Mouse (Mus musculus) lung, embryonic 16.5 days (tissue): ENCODE data around the gene Ptafr. TPM values are rescaled to one million over a fixed set of nuclear protein-coding genes. Genes with fewer than 3 reads are reported as not detected.

Experiments used
- ATAC-seq: fragments of 200-750 bp; cut with Nextera tagmentation; 2 replicates; pipeline ENCODE4 v1.8.0; 2017; ENCODE audit warnings: low read depth, mild to moderate bottlenecking, moderate library complexity
- H3K27ac ChIP-seq: fragments of 300-500 bp; sonication (generic); 2 replicates; pipeline ENCODE4 v1.5.1; 2014; ENCODE audit warnings: mild to moderate bottlenecking, control low read depth, low read length
- H3K27me3 ChIP-seq: fragments of 300-500 bp; sonication (generic); 2 replicates; pipeline ENCODE4 v1.6.1; 2014; ENCODE audit warnings: low read depth, low read length, mixed read lengths; ENCODE audit not compliant: control insufficient read depth, insufficient read depth
- H3K36me3 ChIP-seq: fragments of 300-500 bp; sonication (generic); 2 replicates; pipeline ENCODE4 v1.6.1; 2014; ENCODE audit warnings: low read length; ENCODE audit not compliant: control insufficient read depth, insufficient read depth
- H3K4me1 ChIP-seq: fragments of 300-500 bp; sonication (generic); replicated peaks from 2 replicates; pipeline ENCODE4 v1.6.1; 2014; ENCODE audit warnings: low read length, mixed read lengths; ENCODE audit not compliant: control insufficient read depth, insufficient read depth
- H3K4me2 ChIP-seq: fragments of 300-500 bp; sonication (generic); 2 replicates; pipeline ENCODE4 v1.6.1; 2014; ENCODE audit warnings: low read depth, low read length, control low read depth
- H3K4me3 ChIP-seq: fragments of 300-500 bp; sonication (generic); 2 replicates; pipeline ENCODE4 v1.5.1; 2014; ENCODE audit warnings: mild to moderate bottlenecking, low read length, control low read depth
- H3K9ac ChIP-seq: fragments of 300-500 bp; sonication (generic); 2 replicates; pipeline ENCODE4 v1.6.1; 2014; ENCODE audit warnings: low read length, control low read depth
- H3K9me3 ChIP-seq: fragments of 300-500 bp; sonication (generic); 2 replicates; pipeline ENCODE4 v1.6.1; 2016; ENCODE audit warnings: low read length; ENCODE audit not compliant: control insufficient read depth
- WGBS: fragments of 180-500 bp; shearing (Covaris S2); extraction: QIAGEN DNeasy Blood & Tissue Kit; methylation state at CpG from one replicate; pipeline ENCODE4 v1.1.7; 2014; 5-methylcytosine and 5-hydroxymethylcytosine counted together
- polyA plus RNA-seq: library from polyadenylated mRNA; unstranded; fragments of >200 nt; fragmentation: Nextera tagmentation; extraction: Ambion mirVana; gene quantifications from 2 replicates; pipeline ENCODE4 v1.2.1, GENCODE M21; 2015

The Ptafr gene
- polyA plus RNA-seq, 1 experiment from 2014 or later = 1.2 TPM

GRCm38 (mm10) chr4:132573327-132573726 is 9.5 kb downstream of the Ptafr start:
- Histone ChIP-seq H3K4me1 (peaks cover 15% of the 10 kb centered on the region; the same call in 1 of the 2 replicates), H3K4me3 (no peak overlapping the region), H3K4me2 (no peak overlapping the region), H3K9ac (no peak overlapping the region), H3K27ac (peak overlapping the region; percentile 47), H3K9me3 (peaks cover 2% of the 10 kb centered on the region; the same call in 1 of the 2 replicates), H3K27me3 (no peaks in the 10 kb centered on the region), H3K36me3 (no peaks in the 10 kb centered on the region)
- peak; percentile 78 for ATAC-seq
- 34% methylated on average over 11 of the region's 11 CpGs for WGBS

GRCm38 (mm10) chr4:132574809-132575347 is 11.0 kb downstream of the Ptafr start:
- Histone ChIP-seq H3K4me1 (peaks cover 15% of the 10 kb centered on the region; the same call in 1 of the 2 replicates), H3K36me3 (no peaks in the 10 kb centered on the region), H3K27me3 (no peaks in the 10 kb centered on the region), H3K9ac (no peak overlapping the region), H3K4me3 (no peak overlapping the region), H3K27ac (no peak overlapping the region), H3K4me2 (no peak overlapping the region), H3K9me3 (no peaks in the 10 kb centered on the region)
- WGBS = 73% methylated on average over 1 of the region's 1 CpGs
- peak; percentile 46 for ATAC-seq

GRCm38 (mm10) chr4:132583781-132584180 is 19.9 kb downstream of the Ptafr start:
- Histone ChIP-seq H3K27me3 (no peaks in the 10 kb centered on the region), H3K4me1 (no peaks in the 10 kb centered on the region), H3K27ac (no peak overlapping the region), H3K4me3 (no peak overlapping the region), H3K9ac (no peak overlapping the region), H3K4me2 (no peak overlapping the region), H3K36me3 (no peaks in the 10 kb centered on the region), H3K9me3 (no peaks in the 10 kb centered on the region)
- WGBS = 53% methylated on average over 3 of the region's 3 CpGs
- ATAC-seq = no peak

- ATAC-seq = no peak
- Histone ChIP-seq H3K27me3 (no peaks in the 10 kb centered on the region), H3K9me3 (no peaks in the 10 kb centered on the region), H3K27ac (no peak overlapping the region), H3K36me3 (no peaks in the 10 kb centered on the region), H3K4me3 (no peak overlapping the region), H3K9ac (no peak overlapping the region), H3K4me1 (no peaks in the 10 kb centered on the region), H3K4me2 (no peak overlapping the region)
- 55% methylated on average over 2 of the region's 2 CpGs for WGBS
Measured at GRCm38 (mm10) chr4:132584975-132585374, 21.1 kb downstream of the Ptafr start.

GRCm38 (mm10) chr4:132586282-132586681 is 22.4 kb downstream of the Ptafr start:
- WGBS = 95% methylated on average over 4 of the region's 4 CpGs
- Histone ChIP-seq H3K9ac (no peak overlapping the region), H3K9me3 (no peaks in the 10 kb centered on the region), H3K36me3 (no peaks in the 10 kb centered on the region), H3K27ac (no peak overlapping the region), H3K4me3 (no peak overlapping the region), H3K4me1 (no peaks in the 10 kb centered on the region), H3K27me3 (no peaks in the 10 kb centered on the region), H3K4me2 (no peak overlapping the region)
- ATAC-seq = no peak

GRCm38 (mm10) chr4:132588512-132588911 is 24.6 kb downstream of the Ptafr start:
- no peaks in the 10 kb centered on the region for H3K4me1 ChIP-seq
- no peak overlapping the region for H3K27ac ChIP-seq
- no peak overlapping the region for H3K4me3 ChIP-seq
- no peak for ATAC-seq
- H3K36me3 ChIP-seq = no peaks in the 10 kb centered on the region
- WGBS = 69% methylated on average over 3 of the region's 3 CpGs
- H3K9me3 ChIP-seq = no peaks in the 10 kb centered on the region
- no peak overlapping the region for H3K4me2 ChIP-seq
- no peak overlapping the region for H3K9ac ChIP-seq
- H3K27me3 ChIP-seq = no peaks in the 10 kb centered on the region

GRCm38 (mm10) chr4:132590642-132591041 is 26.8 kb downstream of the Ptafr start:
- 65% methylated on average over 10 of the region's 10 CpGs for WGBS
- no peak for ATAC-seq
- no peak overlapping the region for H3K4me2 ChIP-seq

GRCm38 (mm10) chr4:132592958-132593357 is 29.1 kb downstream of the Ptafr start:
- WGBS = 87% methylated on average over 9 of the region's 9 CpGs

More at GRCm38 (mm10) chr4:132590642-132591041, 26.8 kb downstream of the Ptafr start:
- Histone ChIP-seq H3K4me3 (no peak overlapping the region), H3K9me3 (no peaks in the 10 kb centered on the region), H3K36me3 (no peaks in the 10 kb centered on the region), H3K4me1 (no peaks in the 10 kb centered on the region), H3K27me3 (no peaks in the 10 kb centered on the region), H3K27ac (no peak overlapping the region), H3K9ac (no peak overlapping the region)

GRCm38 (mm10) chr4:132594191-132594590 is 30.3 kb downstream of the Ptafr start:
- no peaks in the 10 kb centered on the region for H3K36me3 ChIP-seq
- H3K4me1 ChIP-seq = no peaks in the 10 kb centered on the region
- H3K4me2 ChIP-seq = no peak overlapping the region
- H3K27me3 ChIP-seq = no peaks in the 10 kb centered on the region
- no peak overlapping the region for H3K9ac ChIP-seq
- H3K9me3 ChIP-seq = no peaks in the 10 kb centered on the region
- 0 out of 2 replicates have a peak, but pooled peaks have one; percentile 17 for ATAC-seq
- no peak overlapping the region for H3K4me3 ChIP-seq
- no peak overlapping the region for H3K27ac ChIP-seq
- WGBS = 22% methylated on average over 4 of the region's 4 CpGs

More at GRCm38 (mm10) chr4:132592958-132593357, 29.1 kb downstream of the Ptafr start:
- Histone ChIP-seq H3K9me3 (no peaks in the 10 kb centered on the region), H3K36me3 (no peaks in the 10 kb centered on the region), H3K9ac (no peak overlapping the region), H3K4me2 (no peak overlapping the region), H3K27me3 (no peaks in the 10 kb centered on the region), H3K4me3 (no peak overlapping the region), H3K27ac (no peak overlapping the region), H3K4me1 (no peaks in the 10 kb centered on the region)
- no peak for ATAC-seq
